8 mouse cellular contexts compared by ENCODE assay signal in the genomic region with DNA sequence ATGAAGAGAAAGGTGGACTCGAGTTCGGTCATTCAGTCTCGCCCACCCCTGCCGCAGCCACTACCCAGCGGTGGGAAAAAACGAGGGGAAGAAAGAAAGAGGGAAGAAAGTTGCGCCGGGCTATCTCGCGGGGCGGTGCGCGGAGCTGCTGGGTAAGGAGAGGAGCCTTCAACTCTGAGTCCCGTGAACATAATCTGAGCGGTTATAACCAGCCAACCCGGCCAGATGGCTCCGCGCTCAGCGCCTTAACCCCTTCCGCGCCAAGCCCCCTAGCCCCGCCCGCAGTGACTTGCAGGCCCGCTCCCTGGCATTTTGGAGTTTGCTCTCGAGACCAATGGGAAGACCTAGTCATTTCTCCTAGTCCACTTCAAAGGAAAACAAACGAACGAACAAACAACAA. TPM values are rescaled to one million over a fixed set of nuclear protein-coding genes. Genes with fewer than 3 reads are reported as not detected.
DNase-seq lines count a peak whose midpoint lies in the region; ATAC-seq and TF ChIP-seq lines count a peak whose summit lies in the region.

No protein-coding gene starts in this region.

- H3K27ac ChIP-seq in forebrain, embryonic 12.5 days, result no peak overlapping the region
- no peak overlapping the region for H3K27ac ChIP-seq in hindbrain, embryonic 13.5 days
- no peak overlapping the region for H3K27ac ChIP-seq in liver, embryonic 13.5 days
- no peak overlapping the region for H3K27ac ChIP-seq in thymus, adult 2 months (ENCODE audit: control insufficient read depth, insufficient read depth, low read length)

- H3K27me3 ChIP-seq in forebrain, embryonic 12.5 days, result peaks cover 83% of the 10 kb centered on the region
- H3K27me3 ChIP-seq in hindbrain, embryonic 13.5 days, result peaks cover 88% of the 10 kb centered on the region
- H3K27me3 ChIP-seq in liver, embryonic 13.5 days, result peaks cover 66% of the 10 kb centered on the region
- no peaks in the 10 kb centered on the region; the same call in 1 of the 2 replicates for H3K27me3 ChIP-seq in thymus, adult 2 months (ENCODE audit: control insufficient read depth, insufficient read depth, low read length)

- no peak for TF ChIP-seq CTCF in thymus, adult 2 months (IDR thresholded peaks at IDR 0.05; ENCODE audit: borderline replicate concordance, control insufficient read depth, extremely low read depth, insufficient read depth, low read length, poor library complexity)

- ATAC-seq in forebrain, embryonic 12.5 days (ENCODE audit: low FRiP score), result peak; percentile 50; the same call in 1 of the 2 replicates
- peak; percentile 31; the same call in 1 of the 2 replicates for ATAC-seq in hindbrain, embryonic 13.5 days (ENCODE audit: low FRiP score)
- no peak for ATAC-seq in liver, embryonic 13.5 days (ENCODE audit: low read depth)

- no peaks in the 10 kb centered on the region for H3K9me3 ChIP-seq in forebrain, embryonic 12.5 days
- no peaks in the 10 kb centered on the region for H3K9me3 ChIP-seq in hindbrain, embryonic 13.5 days
- H3K9me3 ChIP-seq in liver, embryonic 13.5 days (replicated peaks), result no peaks in the 10 kb centered on the region

- H3K9ac ChIP-seq in forebrain, embryonic 12.5 days, result peak overlapping the region; percentile 25; the same call in 1 of the 2 replicates
- H3K9ac ChIP-seq in hindbrain, embryonic 13.5 days, result peak overlapping the region; percentile 53; the same call in 1 of the 2 replicates
- no peak overlapping the region for H3K9ac ChIP-seq in liver, embryonic 13.5 days

- no peak for TF ChIP-seq POLR2A in thymus, adult 2 months (IDR thresholded peaks at IDR 0.05; ENCODE audit: control insufficient read depth, extremely low read depth, insufficient read depth, low read length, poor library complexity)

- peaks cover 54% of the 10 kb centered on the region for H3K4me1 ChIP-seq in forebrain, embryonic 12.5 days
- peaks cover 49% of the 10 kb centered on the region for H3K4me1 ChIP-seq in hindbrain, embryonic 13.5 days (replicated peaks)
- no peaks in the 10 kb centered on the region for H3K4me1 ChIP-seq in liver, embryonic 13.5 days (replicated peaks)
- no peaks in the 10 kb centered on the region for H3K4me1 ChIP-seq in thymus, adult 2 months (replicated peaks; ENCODE audit: control insufficient read depth, insufficient read depth, low read length)

- peak overlapping the region; percentile 68 for H3K4me2 ChIP-seq in forebrain, embryonic 12.5 days
- H3K4me2 ChIP-seq in hindbrain, embryonic 13.5 days, result peak overlapping the region; percentile 70
- H3K4me2 ChIP-seq in liver, embryonic 13.5 days, result peak overlapping the region; percentile 43; the same call in 1 of the 2 replicates

- H3K4me3 ChIP-seq in forebrain, embryonic 12.5 days (replicated peaks), result peak overlapping the region; percentile 36
- peak overlapping the region; percentile 41 for H3K4me3 ChIP-seq in hindbrain, embryonic 13.5 days
- peak overlapping the region; percentile 30 for H3K4me3 ChIP-seq in liver, embryonic 13.5 days (replicated peaks)
- no peak overlapping the region for H3K4me3 ChIP-seq in thymus, adult 2 months (ENCODE audit: control insufficient read depth, insufficient read depth, low read length)

- H3K36me3 ChIP-seq in forebrain, embryonic 12.5 days (replicated peaks), result no peaks in the 10 kb centered on the region
- no peaks in the 10 kb centered on the region for H3K36me3 ChIP-seq in hindbrain, embryonic 13.5 days
- H3K36me3 ChIP-seq in liver, embryonic 13.5 days, result no peaks in the 10 kb centered on the region
- no peaks in the 10 kb centered on the region for H3K36me3 ChIP-seq in thymus, adult 2 months (ENCODE audit: control insufficient read depth, insufficient read depth, low read length)

- WGBS in forebrain, embryonic 12.5 days, result under 1% methylated on average over 27 of the region's 27 CpGs
- WGBS in hindbrain, embryonic 13.5 days, result under 1% methylated on average over 27 of the region's 27 CpGs
- under 1% methylated on average over 24 of the region's 27 CpGs for WGBS in liver, embryonic 13.5 days (ENCODE audit: insufficient replicate concordance)
- WGBS in thymus, adult 2 months, result 4% methylated on average over 27 of the region's 27 CpGs

- peak; percentile 23 for DNase-seq in thymus, postnatal 4 days
- DNase-seq in thymus, adult 18-20 months, result no peak
- no peak for DNase-seq in liver, embryonic 13.5 days
- no peak for DNase-seq in thymus, postnatal 25 days
- no peak for DNase-seq in thymus, adult 2 months
- DNase-seq in layer of hippocampus, adult 9-10 months (ENCODE audit: low spot score), result no peak

RNA-seq across cellular contexts. Expression of a gene that starts 1.9 kb away (rescaled TPM):
- polyA plus RNA-seq in forebrain, embryonic 12.5 days (2016; fragmentation: Nextera tagmentation; extraction: Ambion mirVana), result 2.8 and 3.2 TPM in 2 replicates
- 1.0 and 1.2 TPM in 2 replicates for polyA plus RNA-seq in hindbrain, embryonic 13.5 days (2015; fragmentation: Nextera tagmentation; extraction: Ambion mirVana)
- polyA plus RNA-seq in liver, embryonic 13.5 days (2015; fragmentation: Nextera tagmentation; extraction: Ambion mirVana), result 0.81 and 0.97 TPM in 2 replicates
- 0.40 and 0.42 TPM in 2 replicates for polyA plus RNA-seq in thymus, adult 2 months (2012; rRNA removed)
